Mouse (Mus musculus): ENCODE results near the gene Npcd. TPM values are rescaled to one million over a fixed set of nuclear protein-coding genes. Genes with fewer than 3 reads are reported as not detected.

The Npcd gene
- polyA plus RNA-seq, 1 experiment: not detected

GRCm38 (mm10) chr15:79741921-79742705 lies 91.9 kb downstream of the Npcd start, which contains the start of gene Sun2:
Gene Sun2, minus strand, starts transcription at chr15:79742536.
- H3K36me3 ChIP-seq (ENCODE audit: control insufficient read depth, insufficient read depth): peaks cover 33% of the 10 kb centered on the region
- peak within 1 kb of the TSS; percentile 94 for H3K4me3 ChIP-seq (ENCODE audit: insufficient read depth, poor library complexity, severe bottlenecking)
- H3ac ChIP-seq (ENCODE audit: control insufficient read depth, insufficient read length, low read depth): peak within 1 kb of the TSS; percentile 87
- peaks cover 10% of the 10 kb centered on the region for H3K79me3 ChIP-seq (ENCODE audit: low read depth)
- no peaks in the 10 kb centered on the region for H3K27me3 ChIP-seq (ENCODE audit: control insufficient read depth, insufficient read depth, insufficient read length)
- H3K79me2 ChIP-seq (ENCODE audit: control insufficient read depth, insufficient read depth): peaks cover 33% of the 10 kb centered on the region
- TF ChIP-seq CEBPB (IDR thresholded peaks at IDR 0.05; ENCODE audit: low read depth) (no peak), CTCF (IDR thresholded peaks at IDR 0.05; ENCODE audit: control insufficient read depth, insufficient read depth, insufficient read length) (peak; percentile 44), USF1 (IDR thresholded peaks at IDR 0.05; ENCODE audit: low read depth) (peak; percentile 24), MAX (IDR thresholded peaks at IDR 0.05) (peak; percentile 8)

GRCm38 (mm10) chr15:79741173-79741858 lies 92.7 kb downstream of the Npcd start:
- no peak for TF ChIP-seq FOSL1 (IDR thresholded peaks at IDR 0.05; ENCODE audit: insufficient read depth, low read length, poor library complexity, severe bottlenecking)
- TF ChIP-seq USF1 (IDR thresholded peaks at IDR 0.05; ENCODE audit: low read depth): peak; percentile 26
- Histone ChIP-seq H3K4me3 (ENCODE audit: insufficient read depth, poor library complexity, severe bottlenecking) (peak overlapping the region; percentile 94), H3K27me3 (ENCODE audit: control insufficient read depth, insufficient read depth, insufficient read length) (no peaks in the 10 kb centered on the region), H3K36me3 (ENCODE audit: control insufficient read depth, insufficient read depth) (peaks cover 41% of the 10 kb centered on the region), H3ac (ENCODE audit: control insufficient read depth, insufficient read length, low read depth) (peak overlapping the region; percentile 87), H3K79me3 (ENCODE audit: low read depth) (peaks cover 10% of the 10 kb centered on the region), H3K79me2 (ENCODE audit: control insufficient read depth, insufficient read depth) (peaks cover 33% of the 10 kb centered on the region)

GRCm38 (mm10) chr15:79740739-79741138 lies 93.3 kb downstream of the Npcd start:
- H3K27me3 ChIP-seq (ENCODE audit: control insufficient read depth, insufficient read depth, insufficient read length): no peaks in the 10 kb centered on the region
- TF ChIP-seq MYOG (IDR thresholded peaks at IDR 0.05; ENCODE audit: control insufficient read depth, extremely low read depth, insufficient read length) (no peak), MAX (IDR thresholded peaks at IDR 0.05) (no peak), CTCF (IDR thresholded peaks at IDR 0.05; ENCODE audit: control insufficient read depth, insufficient read depth, insufficient read length) (no peak)
- peak overlapping the region; percentile 94 for H3K4me3 ChIP-seq (ENCODE audit: insufficient read depth, poor library complexity, severe bottlenecking)
- H3ac ChIP-seq (ENCODE audit: control insufficient read depth, insufficient read length, low read depth): no peak overlapping the region
- peaks cover 10% of the 10 kb centered on the region for H3K79me3 ChIP-seq (ENCODE audit: low read depth)
- H3K36me3 ChIP-seq (ENCODE audit: control insufficient read depth, insufficient read depth): peaks cover 46% of the 10 kb centered on the region
- peaks cover 33% of the 10 kb centered on the region for H3K79me2 ChIP-seq (ENCODE audit: control insufficient read depth, insufficient read depth)

Other genes starting within 250 kb of the Npcd start
- not detected for gene Dmc1, start 229.1 kb downstream of the Npcd start, polyA plus RNA-seq (2012; fragmentation: generic; extraction: Trizol)
- 0.27 TPM for gene Fam227a, start 175.3 kb downstream of the Npcd start, polyA plus RNA-seq (2012; fragmentation: generic; extraction: Trizol)
- gene Cby1, start 175.0 kb downstream of the Npcd start, polyA plus RNA-seq (2012; fragmentation: generic; extraction: Trizol): 54.5 TPM
- gene Tomm22, start 163.4 kb downstream of the Npcd start, polyA plus RNA-seq (2012; fragmentation: generic; extraction: Trizol): 171 TPM
- gene Josd1, start 146.3 kb downstream of the Npcd start, polyA plus RNA-seq (2012; fragmentation: generic; extraction: Trizol): 37.0 TPM
- 62.5 TPM for gene Gtpbp1, start 143.4 kb downstream of the Npcd start, polyA plus RNA-seq (2012; fragmentation: generic; extraction: Trizol)
- 56.7 TPM for gene Sun2, start 91.7 kb downstream of the Npcd start, polyA plus RNA-seq (2012; fragmentation: generic; extraction: Trizol)
- gene Dnal4, start 56.4 kb downstream of the Npcd start, polyA plus RNA-seq (2012; fragmentation: generic; extraction: Trizol): 48.9 TPM
- gene Nptxr, start 29.5 kb downstream of the Npcd start, polyA plus RNA-seq (2012; fragmentation: generic; extraction: Trizol): 26.6 TPM
- 68.3 TPM for gene Cbx6, start 451 bp upstream of the Npcd start, polyA plus RNA-seq (2012; fragmentation: generic; extraction: Trizol)
- gene Apobec3, start 57.4 kb upstream of the Npcd start, polyA plus RNA-seq (2012; fragmentation: generic; extraction: Trizol): 24.0 TPM
- gene Cbx7, start 136.9 kb upstream of the Npcd start, polyA plus RNA-seq (2012; fragmentation: generic; extraction: Trizol): 5.9 TPM
- 27.2 TPM for gene Pdgfb, start 180.7 kb upstream of the Npcd start, polyA plus RNA-seq (2012; fragmentation: generic; extraction: Trizol)